Mouse (Mus musculus): Measurements from ENCODE around the gene 9930111J21Rik1. TPM values are rescaled to one million over a fixed set of nuclear protein-coding genes. Genes with fewer than 3 reads are reported as not detected.
"Not testable (repeated sequence)": the region's sequence is repeated elsewhere in the genome, so short reads cannot be mapped to it uniquely, and the experiment has no call there.

9930111J21Rik1 gene
- total RNA-seq, 2 experiments from 2014 or later = 8.2 to 14.1 TPM

DNA sequence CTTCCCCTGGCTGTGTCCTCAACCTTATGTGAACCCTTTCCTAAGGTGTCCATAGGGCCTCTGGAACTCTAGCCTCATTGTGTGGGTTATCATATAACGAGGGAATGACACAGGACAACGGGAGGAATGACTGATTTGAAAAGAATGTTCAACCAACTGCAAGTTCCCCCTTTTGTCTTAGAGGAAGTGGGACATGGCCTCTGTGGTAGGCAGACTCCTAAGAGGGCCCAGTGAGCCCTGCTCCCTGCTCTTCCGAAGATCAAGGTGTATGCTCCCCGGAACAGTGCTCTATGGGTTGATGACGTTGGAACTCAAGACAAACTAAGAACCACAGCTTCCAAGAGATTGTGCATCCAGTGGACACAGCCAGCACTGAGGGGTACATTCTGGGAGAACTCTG, 55.4 kb downstream of the 9930111J21Rik1 start:
- ATAC-seq (replicated peaks; ENCODE audit: poor library complexity) = peak; percentile 73

DNA sequence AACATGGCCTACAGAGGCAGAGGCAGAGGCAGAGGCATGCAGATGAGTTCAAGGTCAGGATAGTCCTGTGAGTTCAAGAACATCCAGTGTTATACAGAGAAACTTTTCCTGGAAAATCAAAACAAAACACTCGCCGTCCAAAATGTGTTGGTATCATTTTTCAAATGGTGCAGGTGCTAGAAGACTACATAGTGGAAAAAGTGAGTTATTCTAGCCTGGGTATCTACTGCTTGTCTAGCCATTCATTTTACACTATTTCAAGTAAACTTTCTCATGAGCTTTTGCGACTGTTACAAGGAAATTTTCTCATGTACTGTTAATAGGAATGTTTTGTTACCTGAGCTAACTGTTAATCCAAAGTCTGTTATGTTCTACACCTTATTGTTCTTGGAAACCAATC, 60.8 kb downstream of the 9930111J21Rik1 start:
- ATAC-seq (replicated peaks; ENCODE audit: poor library complexity) = no peak

DNA sequence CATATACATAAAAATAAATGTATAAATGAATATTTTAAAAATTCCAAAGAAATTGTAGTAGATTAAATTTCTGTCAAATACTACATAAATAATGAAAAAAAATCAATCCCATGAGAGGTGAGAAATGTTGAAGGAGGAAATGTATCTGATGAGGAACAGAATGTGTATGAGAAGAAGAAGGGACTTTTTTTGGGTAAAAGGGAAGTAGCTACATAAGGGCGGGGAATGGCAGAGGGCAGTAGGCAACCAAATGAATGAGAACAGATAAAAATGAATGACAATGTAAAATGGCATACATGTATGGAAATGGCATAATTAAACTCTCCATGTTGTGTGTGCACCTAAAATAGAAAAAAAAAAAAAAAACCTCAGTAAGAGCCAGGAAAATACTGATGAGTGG, 65.6 kb downstream of the 9930111J21Rik1 start:
- ATAC-seq (replicated peaks; ENCODE audit: poor library complexity) = peak; percentile 48

DNA sequence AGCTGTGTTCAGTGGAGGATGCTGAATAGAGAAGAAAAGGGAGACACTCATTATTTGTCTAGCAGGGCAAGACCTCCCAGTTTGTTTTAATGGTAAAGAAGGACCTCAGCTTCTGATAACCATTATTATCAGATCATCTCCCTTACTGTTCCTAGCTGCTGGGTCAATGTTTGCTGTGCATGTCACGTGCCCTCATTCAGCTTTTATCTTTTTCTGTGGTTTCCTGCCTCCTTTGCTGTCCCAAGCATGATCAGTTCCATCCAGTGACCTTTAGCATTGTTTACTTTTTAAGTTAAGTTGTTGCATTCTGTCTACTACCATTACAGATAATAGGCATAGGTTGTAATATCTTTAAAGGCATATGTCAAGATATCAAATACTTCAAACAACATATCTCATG, 70.7 kb downstream of the 9930111J21Rik1 start:
- 0 out of 2 replicates have a peak, but pooled peaks have one; percentile 11 for ATAC-seq (replicated peaks; ENCODE audit: poor library complexity)

DNA sequence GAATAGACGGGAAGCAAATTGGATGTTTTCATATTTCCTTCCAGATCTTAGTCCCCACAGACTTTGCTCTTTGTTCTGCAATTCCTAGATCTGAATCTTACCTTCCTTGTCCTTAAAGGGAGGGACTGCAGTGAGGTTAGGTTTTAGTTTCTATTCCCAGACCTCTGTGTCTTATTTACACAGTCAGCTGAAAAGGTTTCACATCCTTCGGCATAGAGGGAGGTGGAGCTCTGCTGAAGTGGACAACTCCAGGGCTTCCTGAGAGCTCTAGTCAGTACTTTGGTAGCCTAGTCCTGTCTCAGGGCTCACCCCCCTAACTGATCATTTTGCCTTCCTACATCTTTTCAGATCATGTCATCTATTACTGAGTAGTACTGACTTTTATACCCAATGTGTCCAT, 77.2 kb downstream of the 9930111J21Rik1 start, which contains the start of gene Gm5431:
Gene Gm5431 (minus strand): TSS at position 194 of the 400 bp plus-strand sequence.
- ATAC-seq (replicated peaks; ENCODE audit: poor library complexity) = peak; percentile 56

DNA sequence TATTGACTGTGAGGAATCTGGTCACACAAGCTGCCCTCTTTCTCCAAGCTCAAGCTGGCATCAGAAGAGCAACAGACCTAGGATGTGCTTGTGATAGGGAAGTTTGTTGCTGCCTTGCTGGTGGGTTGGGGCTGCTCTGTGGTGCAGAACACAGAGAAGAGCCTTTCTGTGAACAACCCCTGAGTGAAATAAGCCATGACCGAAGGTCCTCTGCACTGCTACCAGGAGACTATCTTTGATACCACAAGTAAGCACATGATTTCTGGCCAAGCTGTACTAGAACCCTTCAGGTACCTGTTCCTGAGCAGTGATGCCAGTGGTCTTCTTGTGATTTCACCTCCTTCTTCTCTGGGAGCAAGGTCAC, 77.6 kb downstream of the 9930111J21Rik1 start:
- ATAC-seq (replicated peaks; ENCODE audit: poor library complexity) = not testable (repeated sequence)

DNA sequence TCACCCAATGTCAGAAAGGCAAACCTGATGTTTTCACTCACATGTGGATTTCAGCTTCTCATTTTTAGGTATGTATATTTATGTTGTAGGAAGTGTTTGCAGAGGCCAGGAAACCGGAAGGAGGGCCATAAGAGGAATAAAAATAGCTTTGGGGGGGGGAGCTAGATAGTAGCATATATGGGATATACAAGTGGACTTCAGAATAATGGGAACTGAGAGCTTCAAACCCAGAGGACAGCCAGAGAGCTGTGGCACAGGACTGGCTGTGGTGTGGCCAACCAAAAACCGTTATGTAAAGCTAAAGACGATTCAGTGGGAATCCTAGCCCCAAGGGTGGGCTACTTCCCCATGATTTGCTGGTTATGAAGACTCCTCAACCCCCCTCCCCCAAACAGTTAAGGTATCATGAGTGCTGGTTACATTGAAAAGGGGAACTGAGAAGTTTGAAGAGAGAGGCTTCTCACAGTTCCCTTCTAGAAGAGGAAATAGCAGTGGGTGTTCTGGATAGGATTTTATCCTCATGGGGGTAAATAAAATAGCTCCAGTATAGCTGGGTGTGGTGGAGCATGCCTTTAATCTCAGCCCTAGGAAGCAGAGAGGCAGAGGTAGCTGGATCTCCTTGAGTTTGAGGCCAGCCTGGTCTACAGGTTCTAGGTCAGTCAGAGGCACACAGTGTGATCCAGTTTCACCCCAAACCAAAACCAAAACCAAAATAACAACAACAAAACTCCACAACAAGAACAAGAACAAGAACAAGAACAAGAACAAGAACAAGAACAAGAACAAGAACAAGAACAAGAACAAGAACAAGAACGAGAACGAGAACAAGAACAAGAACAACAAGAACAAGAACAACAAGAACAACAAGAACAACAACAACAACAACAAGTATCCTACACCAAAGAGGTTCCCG, 78.3 kb downstream of the 9930111J21Rik1 start:
- ATAC-seq (replicated peaks; ENCODE audit: poor library complexity) = peak; percentile 91

DNA sequence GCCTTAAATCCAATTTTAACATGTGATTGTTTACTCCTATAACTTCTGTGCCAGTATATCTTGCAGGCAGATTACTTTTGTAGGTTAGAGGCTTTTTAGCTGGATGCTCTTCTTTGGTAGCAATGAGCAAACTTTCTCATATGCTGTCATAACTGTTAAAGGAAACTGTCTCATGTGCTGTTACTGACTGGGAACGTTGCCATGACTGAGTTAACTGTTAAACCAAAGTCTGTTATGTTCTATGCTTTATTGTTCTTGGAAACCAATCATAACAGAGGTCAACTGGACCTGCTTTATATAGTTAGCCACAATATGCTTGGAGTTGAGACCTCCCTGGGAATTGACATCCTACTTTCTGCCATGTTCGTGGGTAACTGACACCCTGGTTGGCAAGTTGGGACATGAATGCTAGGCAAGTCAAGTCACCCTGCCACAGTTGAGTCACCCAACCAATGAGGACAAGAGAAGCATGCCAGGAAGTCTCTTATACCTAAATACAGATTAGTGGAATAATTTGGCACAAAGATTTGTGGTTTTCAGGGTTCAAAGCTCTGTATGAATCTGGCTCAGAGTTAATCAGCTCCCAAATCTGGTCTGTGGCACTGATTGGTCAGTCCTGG, 80.3 kb downstream of the 9930111J21Rik1 start:
- no peak for ATAC-seq (replicated peaks; ENCODE audit: poor library complexity)

Other genes starting within 250 kb of the 9930111J21Rik1 start
- 3,057 and 3,071 TPM in 2 replicates for gene Rack1, start 179.1 kb downstream of the 9930111J21Rik1 start, total RNA-seq (2015)
- 1,485 and 1,729 TPM in 2 replicates for gene Rack1, start 179.1 kb downstream of the 9930111J21Rik1 start, total RNA-seq (2017)
- 11.7 and 12.6 TPM in 2 replicates for gene Trim41, start 162.0 kb downstream of the 9930111J21Rik1 start, total RNA-seq (2015)
- 63.3 and 72.7 TPM in 2 replicates for gene Trim41, start 162.0 kb downstream of the 9930111J21Rik1 start, total RNA-seq (2017)
- 0.12 and 0.32 TPM in 2 replicates for gene Trim7, start 153.3 kb downstream of the 9930111J21Rik1 start, total RNA-seq (2015)
- gene Trim7, start 153.3 kb downstream of the 9930111J21Rik1 start, total RNA-seq (2017) = 0.51 and 3.5 TPM in 2 replicates
- gene Gm12184, start 152.7 kb downstream of the 9930111J21Rik1 start, total RNA-seq (2015) = 4.6 and 6.8 TPM in 2 replicates
- gene Gm12184, start 152.7 kb downstream of the 9930111J21Rik1 start, total RNA-seq (2017) = 14.6 and 22.1 TPM in 2 replicates
- gene Irgm1, start 107.7 kb downstream of the 9930111J21Rik1 start, total RNA-seq (2015) = 44.1 and 45.1 TPM in 2 replicates
- 32.4 and 34.9 TPM in 2 replicates for gene Irgm1, start 107.7 kb downstream of the 9930111J21Rik1 start, total RNA-seq (2017)
- gene Gm5431, start 77.2 kb downstream of the 9930111J21Rik1 start, total RNA-seq (2015) = 0.39 and 0.84 TPM in 2 replicates
- 0.27 and 0.83 TPM in 2 replicates for gene Gm5431, start 77.2 kb downstream of the 9930111J21Rik1 start, total RNA-seq (2017)
- 22.6 and 31.0 TPM in 2 replicates for gene Psme2b, start 33.2 kb downstream of the 9930111J21Rik1 start, total RNA-seq (2015)
- 25.4 and 31.7 TPM in 2 replicates for gene Psme2b, start 33.2 kb downstream of the 9930111J21Rik1 start, total RNA-seq (2017)
- 0.64 and 0.94 TPM in 2 replicates for gene Olfr56, start 509 bp downstream of the 9930111J21Rik1 start, total RNA-seq (2015)
- gene Olfr56, start 509 bp downstream of the 9930111J21Rik1 start, total RNA-seq (2017) = 1.3 and 1.9 TPM in 2 replicates
- 0.07 and 0.54 TPM in 2 replicates for gene Gm12185, start 12.8 kb upstream of the 9930111J21Rik1 start, total RNA-seq (2015)
- 1.5 and 4.9 TPM in 2 replicates for gene Gm12185, start 12.8 kb upstream of the 9930111J21Rik1 start, total RNA-seq (2017)
- 2.6 and 5.0 TPM in 2 replicates for gene Tgtp1, start 14.8 kb upstream of the 9930111J21Rik1 start, total RNA-seq (2015)
- 3.0 and 7.8 TPM in 2 replicates for gene Tgtp1, start 14.8 kb upstream of the 9930111J21Rik1 start, total RNA-seq (2017)
- 26.0 and 37.5 TPM in 2 replicates for gene 9930111J21Rik2, start 71.8 kb upstream of the 9930111J21Rik1 start, total RNA-seq (2015)
- 25.2 and 29.4 TPM in 2 replicates for gene 9930111J21Rik2, start 71.8 kb upstream of the 9930111J21Rik1 start, total RNA-seq (2017)
- gene Tgtp2, start 84.8 kb upstream of the 9930111J21Rik1 start, total RNA-seq (2015) = 16.8 and 24.5 TPM in 2 replicates
- 56.3 and 82.0 TPM in 2 replicates for gene Tgtp2, start 84.8 kb upstream of the 9930111J21Rik1 start, total RNA-seq (2017)
- gene Ifi47, start 97.2 kb upstream of the 9930111J21Rik1 start, total RNA-seq (2015) = 129 and 147 TPM in 2 replicates
- 54.3 and 57.2 TPM in 2 replicates for gene Ifi47, start 97.2 kb upstream of the 9930111J21Rik1 start, total RNA-seq (2017)
- not detected in 2 replicates for gene Olfr1396, start 135.5 kb upstream of the 9930111J21Rik1 start, total RNA-seq (2015)
- not detected in 2 replicates for gene Olfr1396, start 135.5 kb upstream of the 9930111J21Rik1 start, total RNA-seq (2017)
- not detected in 2 replicates for gene Olfr1395, start 162.9 kb upstream of the 9930111J21Rik1 start, total RNA-seq (2015)
- not detected in 2 replicates for gene Olfr1395, start 162.9 kb upstream of the 9930111J21Rik1 start, total RNA-seq (2017)
- gene Olfr1394, start 175.0 kb upstream of the 9930111J21Rik1 start, total RNA-seq (2015) = not detected in 2 replicates
- not detected in 2 replicates for gene Olfr1394, start 175.0 kb upstream of the 9930111J21Rik1 start, total RNA-seq (2017)
- gene Btnl9, start 207.8 kb upstream of the 9930111J21Rik1 start, total RNA-seq (2015) = 3.8 and 7.1 TPM in 2 replicates
- 7.5 and 13.9 TPM in 2 replicates for gene Btnl9, start 207.8 kb upstream of the 9930111J21Rik1 start, total RNA-seq (2017)
- 59.9 and 71.0 TPM in 2 replicates for gene Zfp62, start 223.9 kb upstream of the 9930111J21Rik1 start, total RNA-seq (2015)
- gene Zfp62, start 223.9 kb upstream of the 9930111J21Rik1 start, total RNA-seq (2017) = 78.4 and 133 TPM in 2 replicates